Mouse (Mus musculus): ENCODE measurements at regions not wholly inside any gene's neighbourhood (a gene's known extent, or its start where the extent isn't known, plus 50 kb on each side); places are given as distances from the start of the nearest gene placed in this dataset.

DNA sequence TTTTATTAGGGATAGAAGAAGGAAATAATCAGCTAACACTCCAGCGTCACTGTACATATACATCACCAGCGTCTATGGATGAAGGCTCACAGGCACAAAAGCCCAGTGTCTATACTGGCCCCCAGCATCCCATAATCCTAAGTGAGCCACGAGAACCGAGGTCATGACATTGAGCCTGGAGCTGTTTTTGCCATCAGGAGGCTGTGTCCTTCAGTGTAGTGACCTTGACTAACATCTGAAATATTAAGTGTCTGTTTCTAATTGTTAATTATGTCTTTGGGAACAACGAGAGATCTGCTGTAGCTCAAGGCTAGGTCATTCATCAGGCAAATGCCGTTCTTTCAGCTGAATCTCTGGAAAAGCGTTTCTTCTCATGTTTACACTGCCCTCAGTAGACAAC is 68.5 kb upstream of the Robo1 start:
- no peak for TF ChIP-seq ZC3H11A (IDR thresholded peaks at IDR 0.05; ENCODE audit: borderline replicate concordance, low read depth, low read length)
- TF ChIP-seq MAFK (IDR thresholded peaks at IDR 0.05; ENCODE audit: insufficient read depth, low read depth, low read length), result no peak
- TF ChIP-seq CHD2 (IDR thresholded peaks at IDR 0.05; ENCODE audit: low read depth, low read length), result no peak
- TF ChIP-seq HCFC1 (IDR thresholded peaks at IDR 0.05; ENCODE audit: borderline replicate concordance, insufficient read depth, low read length), result no peak

Measured in ES-E14 (cell line).